Mouse (Mus musculus) heart, embryonic 14.5 days (tissue): ENCODE results near the gene Slc35e3. TPM values are rescaled to one million over a fixed set of nuclear protein-coding genes. Genes with fewer than 3 reads are reported as not detected.
"Not testable (repeated sequence)": the region's sequence is repeated elsewhere in the genome, so short reads cannot be mapped to it uniquely, and the experiment has no call there.

Source experiments
- ATAC-seq: fragments of 200-750 bp; cut with Nextera tagmentation; 2 replicates; pipeline ENCODE4 v1.8.0; 2017; ENCODE audit warnings: low read depth, moderate TSS enrichment; ENCODE audit not compliant: insufficient number of reproducible peaks, insufficient read depth, low FRiP score
- H3K27ac ChIP-seq, 2 experiments: fragments of 200-500 bp in 1 of 2; fragments of 300-500 bp in 1 of 2; sonication (generic) in 1 of 2; replicated peaks in 1 of 2; 2 replicates each; pipeline ENCODE4 v1.5.1; 2012 to 2014; ENCODE audit warnings: low read depth in 2 of 2, low read length in 2 of 2, control low read depth in 1 of 2, mild to moderate bottlenecking in 1 of 2, mixed read lengths in 1 of 2; ENCODE audit not compliant: control insufficient read depth in 1 of 2, insufficient read depth in 1 of 2
- H3K27me3 ChIP-seq: fragments of 300-500 bp; sonication (generic); 2 replicates; pipeline ENCODE4 v1.6.1; 2014; ENCODE audit warnings: mild to moderate bottlenecking, low read length, control low read depth; ENCODE audit not compliant: control insufficient read depth, insufficient read depth
- H3K36me3 ChIP-seq: fragments of 300-500 bp; sonication (generic); 2 replicates; pipeline ENCODE4 v1.6.1; 2014; ENCODE audit warnings: mild to moderate bottlenecking, control low read depth, low read length, mixed read lengths; ENCODE audit not compliant: control insufficient read depth, insufficient read depth
- H3K4me1 ChIP-seq, 2 experiments: fragments of 200-500 bp in 1 of 2; fragments of 300-500 bp in 1 of 2; sonication (generic) in 1 of 2; 2 replicates each; pipeline ENCODE4 v1.6.1; 2012 to 2014; ENCODE audit warnings: low read length in 2 of 2, control low read depth in 1 of 2, mixed read lengths in 1 of 2; ENCODE audit not compliant: control insufficient read depth in 2 of 2, insufficient read depth in 2 of 2
- H3K4me2 ChIP-seq: fragments of 300-500 bp; sonication (generic); 2 replicates; pipeline ENCODE4 v1.6.1; 2014; ENCODE audit warnings: mild to moderate bottlenecking, low read length
- H3K4me3 ChIP-seq, 2 experiments: fragments of 200-500 bp in 1 of 2; fragments of 300-500 bp in 1 of 2; sonication (generic) in 1 of 2; 2 replicates each; pipeline ENCODE4 v1.5.1; 2012 to 2014; ENCODE audit warnings: low read length in 2 of 2, mild to moderate bottlenecking in 2 of 2, control low read depth in 1 of 2, low read depth in 1 of 2, moderate library complexity in 1 of 2; ENCODE audit not compliant: control insufficient read depth in 1 of 2, insufficient read depth in 1 of 2
- H3K9ac ChIP-seq: fragments of 300-500 bp; sonication (generic); 2 replicates; pipeline ENCODE4 v1.6.1; 2014; ENCODE audit warnings: mild to moderate bottlenecking, low read length
- H3K9me3 ChIP-seq: fragments of 300-500 bp; sonication (generic); 2 replicates; pipeline ENCODE4 v1.6.1; 2016; ENCODE audit warnings: low read length, control low read depth; ENCODE audit not compliant: control insufficient read depth
- WGBS: fragments of 180-500 bp; shearing (Covaris S2); extraction: QIAGEN DNeasy Blood & Tissue Kit; methylation state at CpG from one replicate; pipeline ENCODE4 v1.1.7; 2014; 5-methylcytosine and 5-hydroxymethylcytosine counted together
- polyA plus RNA-seq: library from polyadenylated mRNA; unstranded; fragments of >200 nt; fragmentation: Nextera tagmentation; extraction: Ambion mirVana; gene quantifications from 2 replicates; pipeline ENCODE4 v1.2.1, GENCODE M21; 2014

Slc35e3 gene
- polyA plus RNA-seq, 1 experiment from 2014 or later, result 7.7 TPM

DNA sequence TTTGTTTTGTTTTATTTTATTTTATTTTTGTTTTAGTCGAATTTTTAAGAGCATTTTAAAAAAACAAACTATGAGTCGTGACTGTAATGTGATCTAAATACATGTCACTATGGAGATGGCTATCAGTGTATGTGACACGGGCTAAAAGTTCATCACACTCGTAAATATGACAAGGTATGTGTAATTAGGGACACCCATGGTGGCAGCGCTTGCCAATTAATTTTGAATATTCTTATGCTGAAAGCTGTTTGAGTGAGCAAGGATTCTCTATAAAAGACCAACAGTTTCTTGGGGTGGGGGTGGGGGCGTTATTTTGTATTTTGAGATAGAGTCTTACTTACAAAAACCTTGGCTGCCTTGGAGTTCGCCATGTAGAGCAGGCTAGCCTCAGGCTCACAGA is 20.5 kb downstream of the Slc35e3 start:
- H3K4me2 ChIP-seq, result no peak overlapping the region
- no peaks in the 10 kb centered on the region for H3K4me1 ChIP-seq
- no peaks in the 10 kb centered on the region for H3K9me3 ChIP-seq
- H3K27me3 ChIP-seq, result no peaks in the 10 kb centered on the region
- 72% methylated on average over 7 of the region's 7 CpGs for WGBS
- H3K36me3 ChIP-seq, result no peaks in the 10 kb centered on the region
- no peak overlapping the region for H3K9ac ChIP-seq
- no peak overlapping the region for H3K4me3 ChIP-seq
- no peak for ATAC-seq
- H3K27ac ChIP-seq, result no peak overlapping the region

DNA sequence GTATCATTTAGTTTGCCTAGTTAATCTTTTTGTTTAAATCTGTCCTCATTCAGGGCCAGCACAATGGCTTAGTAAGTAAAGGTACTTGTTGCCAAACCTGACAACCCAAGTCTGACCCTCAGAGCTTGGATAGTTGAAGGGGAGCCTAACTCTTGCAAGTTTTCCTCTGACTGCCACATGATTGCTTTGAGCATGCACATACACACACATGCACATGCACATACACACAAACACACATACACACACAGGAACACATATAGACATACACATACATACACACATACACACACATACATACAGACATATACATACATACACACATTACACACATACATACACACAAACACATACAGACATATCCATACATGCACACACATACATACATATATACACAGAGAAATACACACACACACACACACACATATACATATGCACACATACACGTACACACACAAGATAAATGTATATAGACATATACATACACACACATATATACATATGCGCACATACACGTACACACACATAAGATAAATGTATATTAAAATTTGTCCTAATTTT is 21.3 kb downstream of the Slc35e3 start:
- H3K4me3 ChIP-seq, result no peak overlapping the region
- H3K9me3 ChIP-seq, result no peaks in the 10 kb centered on the region
- no peaks in the 10 kb centered on the region for H3K36me3 ChIP-seq
- H3K4me2 ChIP-seq, result no peak overlapping the region
- no peak overlapping the region for H3K27ac ChIP-seq
- no peak for ATAC-seq
- H3K4me1 ChIP-seq, result no peaks in the 10 kb centered on the region
- WGBS, result 81% methylated on average over 3 of the region's 3 CpGs
- no peak overlapping the region for H3K9ac ChIP-seq
- no peaks in the 10 kb centered on the region for H3K27me3 ChIP-seq

DNA sequence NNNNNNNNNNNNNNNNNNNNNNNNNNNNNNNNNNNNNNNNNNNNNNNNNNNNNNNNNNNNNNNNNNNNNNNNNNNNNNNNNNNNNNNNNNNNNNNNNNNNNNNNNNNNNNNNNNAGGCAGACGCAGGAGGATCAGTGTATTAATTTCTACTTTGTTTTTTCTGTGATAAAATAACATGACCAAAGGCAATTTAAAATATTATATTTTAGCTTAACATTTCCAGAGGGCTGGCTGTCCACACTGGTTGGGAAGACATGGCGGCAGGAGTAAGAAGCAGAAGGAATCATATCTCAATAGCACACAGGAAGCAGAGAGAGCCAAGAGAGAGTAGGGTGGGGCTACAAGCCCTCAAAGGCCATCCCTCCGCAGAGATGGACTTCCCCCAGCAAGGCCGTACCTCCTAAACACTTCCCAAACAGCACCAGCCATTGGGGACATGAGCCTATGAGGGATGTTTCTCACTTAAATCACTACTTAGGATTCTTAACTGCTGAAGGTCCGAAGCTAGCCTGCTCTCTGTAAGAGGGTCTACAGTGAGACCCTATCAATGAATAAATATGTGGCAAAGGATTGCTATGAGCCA is 21.9 kb downstream of the Slc35e3 start:
- Histone ChIP-seq H3K27me3 (no peaks in the 10 kb centered on the region), H3K4me1 (no peaks in the 10 kb centered on the region), H3K27ac (no peak overlapping the region), H3K4me2 (no peak overlapping the region), H3K9me3 (no peaks in the 10 kb centered on the region), H3K36me3 (no peaks in the 10 kb centered on the region), H3K9ac (no peak overlapping the region), H3K4me3 (no peak overlapping the region)
- no peak for ATAC-seq
- 70% methylated on average over 5 of the region's 5 CpGs for WGBS

DNA sequence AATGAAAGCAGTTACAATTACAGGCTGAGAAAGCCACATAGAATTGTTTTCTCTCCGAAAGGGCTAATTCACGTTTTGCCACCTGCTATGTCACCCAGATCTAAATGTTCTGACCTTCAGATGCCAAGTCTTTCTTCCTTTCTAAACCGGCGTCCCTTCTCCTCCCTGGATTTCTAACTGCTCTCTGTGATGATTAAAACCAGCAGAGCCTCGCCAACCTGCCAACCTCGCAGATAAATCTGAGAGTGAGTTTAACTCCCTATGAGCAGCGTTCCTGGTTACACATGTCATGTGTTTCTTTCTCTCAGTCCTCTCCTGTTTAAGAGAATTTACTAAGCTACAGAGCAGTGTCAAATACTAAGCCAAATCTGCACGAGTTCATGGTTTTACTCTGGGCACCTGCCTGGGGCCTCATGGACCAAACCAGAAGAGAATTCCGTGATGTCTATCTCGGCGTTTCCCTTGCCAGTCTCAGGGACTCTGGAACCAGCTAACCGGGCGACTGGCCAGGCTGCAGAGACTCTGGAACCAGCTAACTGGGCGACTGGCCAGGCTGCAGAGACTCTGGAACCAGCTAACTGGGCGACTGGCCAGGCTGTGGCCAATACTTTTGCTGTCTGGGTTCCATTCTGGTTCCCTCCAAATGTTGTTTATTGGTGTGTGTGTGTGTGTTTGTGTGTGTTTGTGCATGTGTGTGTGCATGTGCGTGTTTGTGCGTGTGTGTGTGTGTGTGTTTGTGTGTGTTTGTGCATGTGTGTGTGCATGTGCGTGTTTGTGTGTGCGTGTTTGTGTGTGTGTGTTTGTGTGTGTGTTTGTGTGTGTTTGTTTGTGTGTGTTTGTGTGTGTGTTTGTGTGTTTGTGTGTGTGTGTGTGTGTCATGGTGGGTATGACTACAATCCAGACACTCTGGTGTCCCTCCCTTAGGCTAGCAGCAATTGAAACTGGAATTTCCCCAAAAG is 27.7 kb downstream of the Slc35e3 start:
- 45% methylated on average over 19 of the region's 19 CpGs for WGBS
- ATAC-seq, result no peak
- Histone ChIP-seq H3K27me3 (no peaks in the 10 kb centered on the region), H3K27ac (peak overlapping the region; percentile 73 to 75), H3K4me3 (no peak overlapping the region), H3K4me2 (peak overlapping the region; percentile 48), H3K9me3 (no peaks in the 10 kb centered on the region), H3K36me3 (no peaks in the 10 kb centered on the region), H3K9ac (peak overlapping the region; percentile 52), H3K4me1 (peaks cover 7 to 15% of the 10 kb centered on the region in 2 experiments)

DNA sequence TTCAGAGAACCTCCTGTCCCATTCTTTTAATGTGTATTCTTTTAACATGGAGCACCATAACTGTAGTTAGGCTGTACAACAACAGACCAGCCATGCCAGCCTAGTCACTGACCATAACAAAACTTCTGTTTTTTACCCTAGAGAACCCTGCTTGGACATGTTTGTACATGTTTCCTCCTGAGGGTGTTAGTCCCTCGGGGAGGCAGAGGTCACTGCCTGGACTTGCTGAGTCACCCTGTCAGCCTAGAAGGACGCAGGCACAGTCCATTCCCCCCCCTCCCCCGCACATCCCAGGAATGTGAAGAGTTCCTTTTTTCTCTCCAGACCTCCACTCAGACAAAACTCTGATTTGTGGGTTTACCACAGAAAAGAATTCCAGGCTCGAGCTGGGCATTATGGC is 28.6 kb downstream of the Slc35e3 start:
- WGBS, result 0% methylated on average over 4 of the region's 4 CpGs
- peak; percentile 44; the same call in 1 of the 2 replicates for ATAC-seq
- H3K9me3 ChIP-seq, result no peaks in the 10 kb centered on the region
- no peaks in the 10 kb centered on the region for H3K36me3 ChIP-seq
- no peak overlapping the region for H3K4me3 ChIP-seq
- peak overlapping the region; percentile 48 for H3K4me2 ChIP-seq
- peak overlapping the region; percentile 52; the same call in 1 of the 2 replicates for H3K9ac ChIP-seq
- H3K27ac ChIP-seq, result peak overlapping the region; percentile 73 to 75
- H3K4me1 ChIP-seq, result peaks cover 7 to 15% of the 10 kb centered on the region in 2 experiments
- no peaks in the 10 kb centered on the region for H3K27me3 ChIP-seq

DNA sequence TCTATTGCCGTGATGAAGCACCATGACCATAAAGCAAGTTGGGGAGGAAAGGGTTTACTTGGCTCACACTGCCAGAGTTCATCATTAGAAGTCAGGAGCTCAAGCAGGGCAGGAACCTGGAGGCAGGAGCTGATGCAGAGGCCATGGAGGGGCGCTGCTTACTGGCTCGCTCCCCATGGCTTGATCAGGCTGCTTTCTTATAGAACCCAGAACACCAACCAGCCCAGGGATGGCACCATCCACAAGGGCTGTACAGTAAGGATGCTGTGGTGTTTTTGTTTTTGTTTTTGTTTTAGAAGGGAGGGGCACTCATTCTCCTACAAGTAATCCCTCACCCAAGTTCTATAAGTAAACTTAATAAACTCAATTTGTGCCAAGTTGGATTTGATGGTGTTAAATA is 29.5 kb downstream of the Slc35e3 start:
- no peak for ATAC-seq
- Histone ChIP-seq H3K9ac (no peak overlapping the region), H3K4me3 (no peak overlapping the region), H3K4me2 (no peak overlapping the region), H3K36me3 (no peaks in the 10 kb centered on the region), H3K9me3 (no peaks in the 10 kb centered on the region), H3K4me1 (peaks cover 7 to 15% of the 10 kb centered on the region in 2 experiments), H3K27me3 (no peaks in the 10 kb centered on the region), H3K27ac (no peak overlapping the region)
- WGBS, result 83% methylated on average over 3 of the region's 3 CpGs

DNA sequence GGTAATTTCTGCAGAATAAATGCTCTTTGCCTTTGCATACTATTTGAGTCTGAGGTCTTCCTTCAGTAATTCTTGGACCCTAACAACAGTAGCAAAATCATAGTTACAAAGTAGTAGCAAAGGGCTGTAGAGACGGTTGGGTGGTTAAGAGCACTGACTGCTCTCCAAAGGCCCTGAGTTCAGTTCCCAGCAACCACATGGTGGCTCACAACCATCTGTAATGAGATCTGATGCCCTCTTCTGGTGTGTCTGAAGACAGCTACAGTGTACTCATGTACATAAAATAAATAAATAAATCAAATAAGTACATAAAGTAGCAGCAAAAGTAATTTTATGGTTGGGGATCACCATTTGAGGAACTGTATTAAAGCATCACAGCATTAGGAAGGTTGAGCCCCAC is 30.5 kb downstream of the Slc35e3 start:
- not testable (repeated sequence) for H3K36me3 ChIP-seq, H3K9ac ChIP-seq, ATAC-seq, H3K27ac ChIP-seq, H3K9me3 ChIP-seq, H3K4me2 ChIP-seq, H3K27me3 ChIP-seq, H3K4me3 ChIP-seq
- 100% methylated on average over 1 of the region's 1 CpGs for WGBS
- peaks cover 7 to 19% of the 10 kb centered on the region in 2 experiments for H3K4me1 ChIP-seq
